Mouse (Mus musculus) stomach, postnatal 0 days (tissue): ENCODE results near the gene Thap8.

Source experiments
- CTCF ChIP-seq: IDR thresholded peaks from 2 replicates; pipeline ENCODE4 v1.5.1; 2016; ENCODE audit warnings: antibody characterized with exemption, low read depth, mild to moderate bottlenecking, moderate library complexity
- EP300 ChIP-seq: optimal IDR thresholded peaks from 2 replicates; pipeline ENCODE3; 2016; ENCODE audit warnings: antibody characterized with exemption

GRCm38 (mm10) chr7:30315559-30316529, 36.0 kb downstream of the Thap8 start:
- TF ChIP-seq CTCF, result no peak
- no peak for TF ChIP-seq EP300
